Mouse (Mus musculus) megakaryocyte, embryonic 14.5 days (primary cell): ENCODE measurements around the gene Agap1. TPM values are rescaled to one million over a fixed set of nuclear protein-coding genes. Genes with fewer than 3 reads are reported as not detected.
A peak's percentile ranks its signal among the peaks of the same experiment; 100 is the strongest.

Experiments used
- H3K27me3 ChIP-seq: replicated peaks from 2 replicates; pipeline ENCODE3; 2012; ENCODE audit warnings: inconsistent platforms
- H3K36me3 ChIP-seq: replicated peaks from 2 replicates; pipeline ENCODE3; 2012; ENCODE audit warnings: low read length, inconsistent platforms, mixed read lengths
- H3K4me1 ChIP-seq: 2 replicates; pipeline ENCODE4 v1.6.1; 2012; ENCODE audit warnings: inconsistent platforms
- H3K4me3 ChIP-seq: replicated peaks from 2 replicates; pipeline ENCODE3; 2012; ENCODE audit warnings: moderate library complexity, mild to moderate bottlenecking, inconsistent platforms
- H3K9me3 ChIP-seq: 2 replicates; pipeline ENCODE4 v1.6.1; 2012; ENCODE audit warnings: inconsistent platforms
- FLI1 ChIP-seq: IDR thresholded peaks from 2 replicates; pipeline ENCODE4 v1.6.1; 2012; ENCODE audit warnings: low read length, inconsistent platforms, mixed read lengths
- GATA1 ChIP-seq: IDR thresholded peaks from 3 replicates; pipeline ENCODE4 v1.6.1; 2012; ENCODE audit warnings: mixed read lengths, low read length, inconsistent platforms, borderline replicate concordance
- polyA plus RNA-seq: library from polyadenylated mRNA; stranded (reverse); fragments of >175 nt; gene quantifications from 2 replicates; pipeline ENCODE4 v1.2.3, GENCODE M21; 2012; ENCODE audit warnings: low replicate concordance; ENCODE audit not compliant: insufficient read depth

Gene Agap1
- polyA plus RNA-seq, 1 experiment: 3.4 TPM

GRCm38 (mm10) chr1:89929721-89930505 is 475.3 kb downstream of the Agap1 start:
- Histone ChIP-seq H3K4me1 (peaks cover 66% of the 10 kb centered on the region), H3K36me3 (peaks cover 80% of the 10 kb centered on the region), H3K27me3 (no peaks in the 10 kb centered on the region), H3K4me3 (peak overlapping the region; percentile 97), H3K9me3 (no peaks in the 10 kb centered on the region)
- TF ChIP-seq FLI1 (no peak), GATA1 (no peak)

- H3K4me1 ChIP-seq: peaks cover 63% of the 10 kb centered on the region
- peak overlapping the region; percentile 97 for H3K4me3 ChIP-seq
- TF ChIP-seq GATA1 (no peak), FLI1 (no peak)
- no peaks in the 10 kb centered on the region for H3K27me3 ChIP-seq
- peaks cover 82% of the 10 kb centered on the region for H3K36me3 ChIP-seq
- no peaks in the 10 kb centered on the region for H3K9me3 ChIP-seq
Observed at GRCm38 (mm10) chr1:89930551-89930950, 475.9 kb downstream of the Agap1 start.

GRCm38 (mm10) chr1:89931120-89931519 is 476.5 kb downstream of the Agap1 start, which contains the start of gene Gbx2:
Gbx2 (minus strand) TSS chr1:89931179.
- no peaks in the 10 kb centered on the region for H3K9me3 ChIP-seq
- TF ChIP-seq FLI1: no peak
- no peak for TF ChIP-seq GATA1
- H3K36me3 ChIP-seq: peaks cover 82% of the 10 kb centered on the region
- peak within 1 kb of the TSS; percentile 97 for H3K4me3 ChIP-seq
- H3K27me3 ChIP-seq: no peaks in the 10 kb centered on the region
- H3K4me1 ChIP-seq: peaks cover 63% of the 10 kb centered on the region

GRCm38 (mm10) chr1:89932021-89932423 is 477.4 kb downstream of the Agap1 start:
- no peaks in the 10 kb centered on the region for H3K27me3 ChIP-seq
- peak overlapping the region; percentile 71 for H3K4me3 ChIP-seq
- H3K4me1 ChIP-seq: peaks cover 63% of the 10 kb centered on the region
- H3K9me3 ChIP-seq: no peaks in the 10 kb centered on the region
- H3K36me3 ChIP-seq: peaks cover 75% of the 10 kb centered on the region
- TF ChIP-seq FLI1 (no peak), GATA1 (no peak)

- Histone ChIP-seq H3K4me3 (no peak overlapping the region), H3K9me3 (no peaks in the 10 kb centered on the region), H3K36me3 (peaks cover 69% of the 10 kb centered on the region), H3K4me1 (peaks cover 63% of the 10 kb centered on the region), H3K27me3 (no peaks in the 10 kb centered on the region)
- TF ChIP-seq GATA1: no peak
- no peak for TF ChIP-seq FLI1
Observed at GRCm38 (mm10) chr1:89932616-89933015, 478.0 kb downstream of the Agap1 start.

GRCm38 (mm10) chr1:89933028-89933427 is 478.4 kb downstream of the Agap1 start:
- TF ChIP-seq FLI1 (no peak), GATA1 (no peak)
- Histone ChIP-seq H3K36me3 (peaks cover 65% of the 10 kb centered on the region), H3K4me1 (peaks cover 63% of the 10 kb centered on the region), H3K9me3 (no peaks in the 10 kb centered on the region), H3K27me3 (no peaks in the 10 kb centered on the region), H3K4me3 (no peak overlapping the region)

- no peak overlapping the region for H3K4me3 ChIP-seq
- no peak for TF ChIP-seq FLI1
- TF ChIP-seq GATA1: no peak
- H3K9me3 ChIP-seq: no peaks in the 10 kb centered on the region
- peaks cover 61% of the 10 kb centered on the region for H3K4me1 ChIP-seq
- peaks cover 57% of the 10 kb centered on the region for H3K36me3 ChIP-seq
- H3K27me3 ChIP-seq: no peaks in the 10 kb centered on the region
Observed at GRCm38 (mm10) chr1:89933786-89934185, 479.2 kb downstream of the Agap1 start.

- Histone ChIP-seq H3K9me3 (no peaks in the 10 kb centered on the region), H3K27me3 (no peaks in the 10 kb centered on the region), H3K4me1 (peaks cover 62% of the 10 kb centered on the region), H3K36me3 (peaks cover 55% of the 10 kb centered on the region), H3K4me3 (no peak overlapping the region)
- TF ChIP-seq FLI1 (no peak), GATA1 (no peak)
Observed at GRCm38 (mm10) chr1:89934316-89935260, 480.0 kb downstream of the Agap1 start.

- no peaks in the 10 kb centered on the region for H3K9me3 ChIP-seq
- no peak overlapping the region for H3K4me3 ChIP-seq
- peaks cover 72% of the 10 kb centered on the region for H3K4me1 ChIP-seq
- H3K36me3 ChIP-seq: peaks cover 54% of the 10 kb centered on the region
- no peaks in the 10 kb centered on the region for H3K27me3 ChIP-seq
- no peak for TF ChIP-seq GATA1
- no peak for TF ChIP-seq FLI1
Observed at GRCm38 (mm10) chr1:89935493-89936348, 481.1 kb downstream of the Agap1 start.
